Mouse (Mus musculus): Measurements from ENCODE around the gene Acox2. TPM values are rescaled to one million over a fixed set of nuclear protein-coding genes. Genes with fewer than 3 reads are reported as not detected.

Acox2 gene
- total RNA-seq, 2 experiments from 2014 or later, result 1.1 to 11.4 TPM

DNA sequence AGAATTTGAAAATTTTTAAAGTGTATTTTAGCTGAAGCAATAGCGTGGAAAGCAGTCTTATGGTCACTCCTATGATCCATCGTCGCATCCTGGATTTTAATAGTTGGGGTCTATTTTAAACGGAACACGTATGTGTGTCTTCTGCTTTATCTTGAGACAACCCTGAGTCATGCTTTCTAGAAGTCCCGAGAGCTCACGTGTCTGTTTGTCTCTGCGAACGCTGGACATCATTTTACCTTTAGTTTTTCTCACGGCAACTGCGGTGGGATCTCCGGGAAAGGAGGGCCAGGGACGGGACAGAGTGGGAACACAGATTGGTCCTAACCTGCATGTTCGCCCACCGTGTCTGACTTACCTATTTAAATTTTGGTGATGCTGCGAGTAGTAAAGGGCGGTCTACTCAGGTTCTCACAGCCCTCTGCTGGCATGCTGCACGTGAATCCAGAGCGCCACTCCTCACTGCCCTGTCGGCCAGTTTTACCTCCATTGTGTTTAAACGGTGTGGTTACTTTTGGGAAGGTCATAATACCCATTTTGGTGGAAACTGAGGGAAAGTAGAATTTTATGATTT is 43.9 kb downstream of the Acox2 start:
- DNase-seq (ENCODE audit: low spot score in 2 of 2), result no peak

DNA sequence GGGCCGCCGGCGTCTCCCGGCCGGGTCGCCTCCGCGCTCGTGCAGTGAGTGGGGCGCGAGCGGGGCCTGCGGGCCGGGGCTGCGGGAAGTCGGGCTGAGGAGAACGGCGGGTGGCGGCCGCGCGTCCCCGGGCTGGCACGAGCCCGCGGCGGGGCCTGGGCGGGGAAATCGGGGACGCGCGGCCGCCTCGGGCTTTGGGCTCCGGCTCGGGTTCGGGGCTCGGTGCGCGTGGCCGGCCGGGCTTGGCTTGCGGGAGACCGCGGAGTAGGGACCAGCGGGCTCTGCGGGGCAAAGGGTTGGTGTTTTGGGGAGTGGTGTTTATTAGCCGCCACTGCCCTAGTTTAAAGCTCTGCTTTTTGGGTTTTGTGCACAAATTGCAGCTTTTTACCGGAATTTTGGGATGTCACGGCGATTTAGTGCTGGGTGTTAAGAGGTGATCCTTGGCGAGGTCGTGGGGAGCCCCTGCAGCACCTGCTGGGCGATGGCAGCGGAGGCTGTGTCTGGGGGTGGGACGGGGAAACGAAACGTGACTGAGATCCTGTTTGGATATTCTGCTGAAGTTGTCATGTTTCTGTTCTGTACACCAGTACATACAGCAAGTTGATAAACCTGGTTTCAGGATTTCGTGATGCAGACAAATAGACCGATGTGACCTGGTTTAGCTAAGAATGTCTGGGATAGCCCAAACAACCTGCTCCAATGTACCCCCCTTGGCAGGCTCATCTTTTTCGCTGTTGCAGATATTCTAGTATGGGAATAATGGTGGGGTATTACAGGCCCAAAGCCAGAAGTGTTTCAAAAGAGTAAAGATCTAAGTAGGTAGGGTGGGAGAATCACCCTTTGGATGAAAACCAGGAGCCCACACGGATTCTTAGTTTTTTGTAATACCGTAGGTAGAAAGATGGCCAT is 44.6 kb downstream of the Acox2 start:
- DNase-seq (ENCODE audit: low spot score in 2 of 2), result peak; percentile 38 to 55

DNA sequence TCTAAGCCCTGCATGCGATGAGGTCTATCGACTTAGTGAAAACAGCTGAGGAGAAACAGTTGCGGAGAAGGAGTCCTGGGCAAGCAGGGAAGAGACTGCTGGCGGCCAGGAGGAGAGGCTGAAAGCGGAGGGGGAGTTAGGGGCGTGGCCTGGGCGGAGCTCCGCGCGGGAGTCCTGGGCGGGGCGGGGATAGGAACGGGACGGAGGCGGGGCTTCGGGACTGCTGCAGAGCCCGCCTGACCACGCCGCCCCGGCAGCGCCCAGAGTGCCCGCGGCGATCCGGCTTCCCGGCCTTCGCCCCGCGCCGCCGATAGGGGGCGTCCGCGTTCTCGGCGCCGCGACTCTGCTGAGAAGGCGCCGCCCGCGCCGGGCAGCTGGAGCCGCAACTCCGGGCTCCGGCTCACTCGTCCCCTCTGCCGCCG is 45.3 kb downstream of the Acox2 start, which contains the start of gene Kctd6:
Kctd6 (plus strand) TSS at position 338 of the 422 bp plus-strand sequence.
- peak; percentile 96 to 97 for DNase-seq (ENCODE audit: low spot score in 2 of 2)

DNA sequence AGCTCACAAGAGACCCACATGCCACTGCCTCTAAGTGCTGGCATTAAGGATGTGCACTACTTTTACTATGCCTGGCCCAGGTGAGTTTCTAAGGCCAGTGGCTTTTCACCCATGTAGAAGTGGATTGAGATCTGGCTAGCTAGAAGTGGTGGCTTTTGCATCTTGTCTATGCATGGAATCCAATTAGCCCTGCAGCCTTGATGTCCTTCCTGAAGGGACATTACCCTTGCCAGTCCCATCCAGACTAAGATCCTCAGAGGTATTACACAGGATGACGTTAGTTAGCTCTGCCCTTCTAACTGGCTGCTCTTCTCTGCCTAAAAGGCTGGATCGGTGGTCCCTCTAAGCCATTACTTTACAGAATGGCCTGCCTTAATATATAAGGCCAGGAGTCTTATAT is 46.2 kb downstream of the Acox2 start:
- DNase-seq (ENCODE audit: low spot score in 2 of 2), result no peak

DNA sequence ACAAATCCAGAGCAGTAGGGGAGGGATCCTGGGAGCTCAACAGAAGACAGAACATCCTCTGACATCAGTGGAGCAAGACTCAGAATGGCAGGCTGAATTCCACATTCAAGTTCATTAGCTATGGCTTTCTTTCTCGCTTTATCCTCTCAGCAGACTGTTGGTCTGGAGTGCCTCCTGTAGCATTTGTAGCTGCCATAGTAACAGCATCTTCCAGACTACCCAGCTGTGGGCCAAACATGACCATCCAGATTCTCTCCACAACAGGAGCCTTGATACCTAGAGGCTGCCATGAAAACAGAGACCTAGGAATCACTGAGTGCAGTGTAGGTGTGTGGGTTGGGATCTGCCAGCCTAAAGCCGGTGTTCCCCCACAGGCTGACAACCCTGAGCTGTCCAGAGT is 49.3 kb downstream of the Acox2 start:
- DNase-seq (ENCODE audit: low spot score in 2 of 2), result no peak

DNA sequence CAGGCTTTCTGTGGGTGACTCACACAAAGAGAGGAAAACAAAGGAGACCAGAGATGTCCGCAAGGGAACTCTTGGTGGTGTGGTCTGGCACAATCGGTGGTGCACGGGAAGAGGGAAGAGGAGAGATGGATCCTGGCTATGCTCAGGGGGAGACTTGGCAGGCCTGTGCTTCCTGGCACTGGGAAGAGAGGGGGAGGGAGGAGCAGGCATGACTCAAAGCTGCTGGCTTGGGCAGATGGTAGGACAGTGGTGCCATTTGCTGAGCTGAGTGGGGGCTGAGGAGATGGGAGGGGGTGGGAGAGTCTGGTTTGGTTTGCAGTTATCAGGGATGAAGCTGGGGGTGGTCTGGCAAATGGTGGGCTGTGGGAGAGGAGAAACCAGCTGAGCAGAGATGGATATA is 50.3 kb downstream of the Acox2 start:
- no peak for DNase-seq (ENCODE audit: low spot score in 2 of 2)

DNA sequence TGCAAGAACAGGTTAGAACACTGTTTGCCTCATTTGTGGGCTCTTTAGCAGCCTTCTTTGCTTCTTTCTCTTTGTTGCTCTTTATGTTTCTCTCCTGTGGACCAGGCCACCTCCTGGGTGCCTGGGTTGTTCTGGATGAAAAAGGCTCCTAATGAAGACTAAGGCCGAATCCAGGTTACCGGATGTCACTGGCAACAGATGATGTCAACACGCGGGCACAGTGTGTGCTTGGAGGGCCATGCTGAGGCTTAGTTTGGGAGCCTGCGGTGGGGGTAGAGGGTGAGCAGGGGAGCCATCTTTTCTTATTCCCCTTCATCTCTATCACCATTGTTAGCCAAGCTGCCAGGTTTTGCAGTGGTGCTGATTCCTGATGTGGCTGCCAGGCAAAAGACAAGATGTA is 51.6 kb downstream of the Acox2 start:
- DNase-seq (ENCODE audit: low spot score in 2 of 2), result no peak

DNA sequence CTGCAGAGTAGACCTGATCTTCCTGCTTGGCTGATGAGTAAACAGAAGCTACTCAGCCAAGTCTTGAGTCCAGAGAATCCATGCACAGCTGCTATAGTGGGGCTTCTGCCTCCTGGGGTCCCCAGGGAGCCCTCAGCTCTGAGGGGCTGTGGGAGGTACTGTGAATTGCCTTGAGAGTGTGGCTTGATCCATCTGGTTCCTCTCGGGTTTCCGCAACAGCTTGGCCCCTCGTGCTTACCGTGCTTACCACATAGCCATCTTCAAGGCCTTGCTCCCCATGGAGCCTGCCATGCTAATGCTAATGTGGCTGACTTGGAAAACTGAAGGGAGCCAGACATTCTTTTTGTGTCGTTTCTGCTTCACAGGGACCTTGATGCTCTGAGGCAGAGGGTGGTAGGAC is 52.0 kb downstream of the Acox2 start:
- no peak for DNase-seq (ENCODE audit: low spot score in 2 of 2)

DNA sequence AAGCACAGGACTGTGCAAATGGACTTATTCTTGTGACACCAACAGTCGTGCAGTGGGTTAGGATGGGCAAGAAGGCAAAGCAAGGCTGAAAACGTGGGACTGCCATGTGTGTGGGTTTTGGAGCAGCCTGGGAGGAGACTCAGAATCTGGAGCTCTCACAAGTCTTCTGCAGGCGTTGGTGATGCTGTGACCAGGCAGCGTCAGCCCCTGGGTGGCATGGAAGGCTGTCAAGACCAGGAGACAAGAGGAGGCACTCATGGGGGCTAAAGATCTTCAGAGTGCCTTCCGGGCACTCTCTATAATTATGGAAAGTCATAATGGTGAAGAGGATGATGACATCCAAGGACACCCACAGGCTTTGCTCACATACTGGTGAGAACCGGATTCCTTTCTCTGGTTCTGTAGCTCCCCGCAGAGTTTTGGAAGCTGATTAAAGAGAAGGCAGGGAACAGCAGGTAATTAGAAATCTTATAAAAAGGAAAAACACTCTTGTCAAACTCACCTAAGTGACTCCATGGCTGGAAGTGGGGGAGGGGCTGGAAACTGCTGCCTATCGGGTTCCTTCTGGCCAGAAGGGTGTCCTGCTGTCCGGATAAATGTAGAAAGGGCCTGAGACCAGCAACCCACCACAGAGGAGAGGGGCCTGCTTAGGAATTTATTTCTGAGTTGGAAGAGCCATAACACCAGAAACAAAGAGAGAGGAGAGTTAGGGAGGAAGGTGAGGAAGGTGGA is 52.8 kb downstream of the Acox2 start:
- DNase-seq (ENCODE audit: low spot score in 2 of 2), result no peak

DNA sequence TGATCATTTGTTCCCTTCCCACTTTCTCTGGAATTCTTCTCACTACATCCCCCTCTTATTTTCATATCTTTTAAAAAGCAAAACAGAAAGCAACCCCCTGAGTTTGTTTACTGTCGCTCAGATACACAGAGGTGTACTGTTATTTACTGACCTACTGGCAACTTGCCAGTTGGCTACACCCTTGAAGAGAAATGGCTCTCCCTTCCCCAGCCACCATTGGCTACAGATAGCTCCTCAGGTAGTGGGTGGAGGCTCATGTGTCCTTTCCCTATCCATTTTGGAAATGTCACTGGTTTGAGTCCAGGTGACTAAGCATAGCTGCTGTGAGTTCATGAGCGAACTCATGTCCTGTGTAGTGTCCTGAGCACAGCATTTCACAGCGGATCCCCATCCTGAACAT is 57.4 kb downstream of the Acox2 start:
- no peak for DNase-seq (ENCODE audit: low spot score in 2 of 2)

DNA sequence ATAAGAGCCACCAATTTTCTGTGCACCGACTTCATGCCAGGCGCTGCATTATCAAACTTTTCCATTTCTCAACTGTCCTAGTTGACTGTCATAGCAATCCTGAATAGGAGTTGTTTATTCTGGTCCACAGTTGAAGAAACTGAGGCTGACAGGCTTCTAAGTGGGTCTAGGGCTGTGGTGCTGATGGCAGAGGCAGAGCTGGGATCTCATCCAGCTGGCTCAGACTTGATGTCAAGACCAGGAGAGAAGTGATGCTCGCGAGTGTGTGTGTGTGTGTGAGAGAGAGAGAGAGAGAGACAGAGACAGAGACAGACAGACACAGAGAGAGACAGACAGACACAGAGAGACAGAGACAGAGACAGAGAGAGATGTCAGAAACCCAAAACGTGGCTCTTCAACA is 58.4 kb downstream of the Acox2 start:
- no peak for DNase-seq (ENCODE audit: low spot score in 2 of 2)

DNA sequence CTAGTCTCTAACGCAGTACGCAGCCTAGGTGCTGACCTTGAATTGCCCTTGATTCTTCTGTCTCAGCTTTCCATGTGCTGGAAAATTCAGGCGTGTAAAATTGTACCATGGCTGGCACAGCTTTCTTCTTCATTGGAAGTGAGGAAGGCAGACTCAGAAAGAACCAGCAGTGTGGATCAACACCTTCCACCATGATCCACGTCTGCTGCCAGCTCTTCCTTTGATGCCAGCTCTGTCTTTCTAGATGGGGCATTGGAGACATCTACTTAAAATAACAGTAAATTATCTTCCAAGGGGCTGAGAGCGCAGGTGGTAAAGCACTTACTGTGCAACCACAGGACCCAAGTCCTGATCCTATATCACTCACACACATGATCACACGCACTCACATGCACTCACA is 66.4 kb downstream of the Acox2 start:
- DNase-seq (ENCODE audit: low spot score in 2 of 2), result no peak

DNA sequence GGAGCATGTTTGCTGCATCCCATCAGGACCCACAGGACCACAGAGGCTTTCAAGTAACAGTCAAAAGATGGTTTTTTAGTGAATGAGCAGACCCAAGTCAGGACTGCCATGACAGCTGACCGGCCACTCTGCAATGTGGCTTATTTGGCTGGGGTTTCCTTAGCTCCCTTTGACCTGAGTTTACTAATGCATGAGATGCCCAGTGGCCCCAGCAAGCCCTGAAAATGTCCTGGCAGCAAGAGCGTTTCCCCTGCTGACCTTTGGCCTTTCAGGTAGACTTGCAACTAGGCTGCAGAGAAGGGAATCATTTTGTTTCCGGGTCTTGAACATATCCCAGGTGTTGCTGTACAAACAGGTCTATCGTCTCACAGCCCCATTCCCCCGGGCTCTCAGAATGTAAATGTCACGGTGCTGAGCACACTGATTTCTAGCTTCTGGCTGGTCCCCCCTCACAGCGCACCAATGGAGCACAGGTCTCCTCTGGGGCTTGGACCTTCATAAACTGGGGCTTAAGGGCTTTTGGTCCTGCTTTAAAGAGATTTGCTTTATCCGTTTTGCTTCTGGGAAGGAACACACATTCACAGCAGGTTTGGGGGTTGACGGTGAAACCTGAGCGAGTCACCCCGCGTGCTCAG is 67.7 kb downstream of the Acox2 start:
- no peak for DNase-seq (ENCODE audit: low spot score in 2 of 2)

DNA sequence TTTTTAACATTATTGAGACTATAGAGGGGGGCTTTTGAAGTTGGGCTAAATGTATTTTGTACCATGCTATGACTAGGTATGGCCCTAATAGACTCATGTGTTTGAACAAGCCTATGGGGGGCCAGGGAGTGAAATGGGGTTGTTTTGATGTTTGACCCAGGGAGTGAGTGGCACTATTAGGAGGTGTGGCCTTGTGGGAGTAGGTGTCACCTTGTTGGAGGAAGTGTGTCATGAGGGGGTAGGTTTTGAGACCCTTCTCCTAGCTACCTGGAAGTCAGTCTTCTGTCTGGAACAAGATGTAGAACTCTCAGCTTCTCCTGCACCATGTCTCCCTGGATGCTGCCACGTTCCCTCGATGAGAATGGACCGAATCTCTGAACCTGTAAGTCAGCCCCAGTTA is 68.6 kb downstream of the Acox2 start:
- DNase-seq (ENCODE audit: low spot score in 2 of 2), result no peak

DNA sequence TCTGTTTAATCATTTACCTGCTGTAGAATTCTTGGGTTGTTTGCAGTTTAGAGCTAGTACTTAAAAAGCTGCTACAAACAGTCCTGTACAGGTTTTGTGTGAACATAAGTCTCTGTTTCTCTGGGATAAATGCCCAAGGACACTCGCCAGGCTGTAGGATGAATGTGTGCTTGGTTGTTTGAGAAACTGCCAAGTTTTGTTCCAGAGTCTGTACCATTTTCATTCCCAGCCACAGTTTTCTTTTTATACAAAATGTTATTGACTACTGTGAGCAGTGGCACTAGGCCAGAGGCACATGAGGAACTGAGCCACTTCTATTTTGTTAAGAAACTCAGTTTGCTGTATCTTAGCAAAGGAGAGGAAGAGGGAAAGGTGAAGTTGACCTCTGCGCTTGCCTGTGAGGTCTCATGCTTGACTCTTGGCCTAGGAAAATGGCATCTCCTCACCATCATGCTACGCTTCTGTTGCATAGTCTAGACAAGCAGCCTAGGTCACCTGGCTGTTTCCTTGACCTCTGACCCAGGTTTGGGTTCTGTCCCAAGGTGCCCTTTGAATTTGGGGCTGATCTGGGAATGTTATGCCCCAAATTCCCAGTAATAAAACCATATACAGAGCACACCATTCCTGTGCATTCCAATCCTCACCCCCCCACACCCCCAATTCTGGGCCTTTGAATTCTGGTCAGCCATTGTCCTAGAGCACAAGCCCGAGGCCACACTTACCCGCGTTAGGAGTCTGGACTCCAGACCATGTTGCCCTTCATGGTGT is 72.7 kb downstream of the Acox2 start:
- no peak for DNase-seq (ENCODE audit: low spot score in 2 of 2)

DNA sequence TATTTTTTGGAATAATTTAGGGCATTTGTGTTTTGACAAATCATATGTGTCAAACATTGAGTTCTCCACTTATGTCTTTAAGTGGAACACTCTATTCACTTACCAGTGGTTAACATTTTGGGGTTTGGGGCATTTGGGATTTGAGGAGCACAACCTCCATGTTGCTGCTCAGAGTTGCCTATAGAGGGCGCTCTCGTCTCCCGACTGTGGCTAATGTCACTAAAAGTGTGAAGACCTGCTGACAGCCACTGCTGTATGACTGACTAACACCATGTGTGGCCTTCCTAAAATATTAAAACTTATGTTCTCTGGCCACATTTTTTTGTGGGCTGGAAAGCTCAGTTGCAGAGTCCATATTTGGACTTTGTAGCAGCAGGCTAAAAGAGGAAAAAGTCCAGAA is 75.8 kb downstream of the Acox2 start:
- no peak for DNase-seq (ENCODE audit: low spot score in 2 of 2)

DNA sequence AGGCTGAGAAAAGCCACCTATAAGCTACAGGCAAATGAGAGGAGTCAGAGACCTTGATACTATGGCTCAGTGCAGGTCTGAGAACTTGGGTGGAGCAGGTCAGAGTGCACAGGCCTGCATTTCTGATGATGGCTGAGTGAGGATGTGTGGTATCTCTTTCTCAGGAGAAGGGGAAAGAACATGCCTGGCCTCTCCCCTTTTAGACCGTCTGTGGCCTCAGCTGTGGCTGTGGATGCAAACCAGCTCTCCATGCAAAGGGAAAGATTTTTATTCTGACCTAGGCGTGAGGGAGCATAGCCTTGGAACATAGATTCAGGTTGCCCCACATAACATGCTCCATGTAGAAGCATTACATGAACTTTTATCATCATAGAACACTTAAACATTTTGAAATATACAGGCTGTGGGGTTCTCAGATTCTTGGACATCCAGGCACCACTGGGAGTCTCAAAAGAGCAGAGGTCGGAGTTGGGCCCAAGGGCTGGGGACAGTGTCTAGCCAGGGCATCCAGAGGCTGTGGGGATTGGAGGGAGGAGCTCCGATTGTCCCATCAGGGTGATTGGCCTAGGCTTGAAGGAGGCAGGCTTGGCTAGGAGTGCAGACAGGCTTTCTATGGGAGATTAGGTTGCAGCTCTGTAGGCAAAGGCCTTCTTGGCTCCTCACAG is 78.7 kb downstream of the Acox2 start:
- no peak for DNase-seq (ENCODE audit: low spot score in 2 of 2)

DNA sequence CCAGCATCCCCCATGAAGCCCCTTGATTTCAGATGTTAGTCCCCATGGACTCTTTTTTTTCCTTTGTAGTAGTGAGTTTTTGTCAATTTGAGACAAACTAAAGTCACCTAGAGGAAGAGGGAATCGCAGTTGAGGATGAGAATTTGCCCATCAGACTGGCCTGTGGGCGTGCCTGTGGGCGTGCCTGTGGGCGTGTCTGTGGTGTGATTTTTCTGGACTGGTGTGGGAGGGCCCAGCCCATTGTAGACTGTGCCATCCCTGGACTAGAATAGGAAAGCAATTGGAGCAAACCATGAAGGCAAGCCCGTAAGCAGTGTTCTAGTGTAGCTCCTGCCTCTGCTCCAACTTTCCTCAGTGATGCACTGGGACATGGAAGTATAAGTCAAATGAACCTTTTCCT is 82.9 kb downstream of the Acox2 start:
- no peak for DNase-seq (ENCODE audit: low spot score in 2 of 2)

Measured in adrenal gland, postnatal 4 days (tissue).